Comparison of ENCODE assay signal across 9 mouse cellular contexts in the genomic region with DNA sequence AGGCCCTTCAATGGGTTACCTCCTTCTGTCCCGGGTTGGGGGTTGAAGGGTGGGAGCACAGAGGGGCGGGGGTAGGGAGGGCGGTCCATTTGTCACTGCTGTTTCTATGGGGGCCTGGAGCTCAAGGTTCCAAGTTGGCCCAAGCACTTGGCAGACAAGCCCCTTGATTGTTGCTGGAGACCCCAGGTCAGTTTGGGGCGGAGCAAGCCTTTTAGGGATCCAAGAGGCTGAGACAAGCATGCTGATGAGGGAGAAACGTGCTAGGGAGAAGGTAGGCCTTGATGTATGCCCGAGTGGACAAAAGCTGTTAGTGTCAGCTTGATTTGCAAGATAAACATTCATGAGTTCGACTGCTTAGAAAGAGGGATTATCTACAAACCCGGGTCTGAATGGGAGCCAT. TPM values are rescaled to one million over a fixed set of nuclear protein-coding genes. Genes with fewer than 3 reads are reported as not detected.
DNase-seq lines count a peak whose midpoint lies in the region; ATAC-seq and TF ChIP-seq lines count a peak whose summit lies in the region.
"Had no signal": no experiment of that assay in that cellular context is flagged by ENCODE, and none has a peak within 500 bp of the region (broad histone marks: within the 10 kb centered on the region; RNA-seq: fewer than 3 reads in every experiment).

No protein-coding gene starts in this region.

- no peaks in the 10 kb centered on the region for H3K36me3 ChIP-seq in lung, embryonic 16.5 days (ENCODE audit: control insufficient read depth, insufficient read depth, low read length)
- H3K36me3 ChIP-seq in forebrain, embryonic 15.5 days, result no peaks in the 10 kb centered on the region
- H3K36me3 ChIP-seq in limb, embryonic 13.5 days, result no peaks in the 10 kb centered on the region
- H3K36me3 ChIP-seq in stomach, embryonic 14.5 days (ENCODE audit: control insufficient read depth, insufficient read depth, low read length), result no peaks in the 10 kb centered on the region
- no peaks in the 10 kb centered on the region for H3K36me3 ChIP-seq in heart, adult 2 months (ENCODE audit: control insufficient read depth, insufficient read depth, low read length)

- no peaks in the 10 kb centered on the region for H3K79me2 ChIP-seq in heart, adult 2 months (replicated peaks; ENCODE audit: control insufficient read depth, insufficient read depth, low read length)

- peak overlapping the region; percentile 96 for H3K27ac ChIP-seq in lung, embryonic 16.5 days (ENCODE audit: low read length)
- peak overlapping the region; percentile 99 for H3K27ac ChIP-seq in forebrain, embryonic 15.5 days (replicated peaks)
- H3K27ac ChIP-seq in limb, embryonic 13.5 days, result no peak overlapping the region
- H3K27ac ChIP-seq in stomach, embryonic 14.5 days (ENCODE audit: low read length), result peak overlapping the region; percentile 30; the same call in 1 of the 2 replicates
- H3K27ac ChIP-seq in heart, adult 2 months, result no peak overlapping the region

- intact Hi-C loops in heart, adult 2 months (cut with DNase I), result no loop called here

- peak; percentile 44 for ATAC-seq in lung, embryonic 16.5 days (ENCODE audit: low read depth)
- ATAC-seq in forebrain, embryonic 15.5 days (replicated peaks), result no peak; the same call in 1 of the 2 replicates
- ATAC-seq in limb, embryonic 13.5 days (ENCODE audit: low FRiP score, low read depth), result peak; percentile 30; the same call in 1 of the 2 replicates
- no peak for ATAC-seq in stomach, embryonic 14.5 days (ENCODE audit: insufficient number of reproducible peaks, insufficient read depth, low FRiP score, low read depth)

- peak overlapping the region; percentile 64 for H3K4me2 ChIP-seq in lung, embryonic 16.5 days (ENCODE audit: low read depth, low read length)
- H3K4me2 ChIP-seq in forebrain, embryonic 15.5 days (replicated peaks), result peak overlapping the region; percentile 58
- H3K4me2 ChIP-seq in limb, embryonic 13.5 days (replicated peaks), result peak overlapping the region; percentile 66
- H3K4me2 ChIP-seq in stomach, embryonic 14.5 days (replicated peaks; ENCODE audit: low read depth, low read length), result peak overlapping the region; percentile 15

- peak overlapping the region; percentile 55 for H3K9ac ChIP-seq in lung, embryonic 16.5 days (ENCODE audit: low read length)
- peak overlapping the region; percentile 57; the same call in 1 of the 2 replicates for H3K9ac ChIP-seq in forebrain, embryonic 15.5 days (replicated peaks)
- H3K9ac ChIP-seq in limb, embryonic 13.5 days, result peak overlapping the region; percentile 31; the same call in 1 of the 2 replicates
- no peak overlapping the region for H3K9ac ChIP-seq in stomach, embryonic 14.5 days (replicated peaks; ENCODE audit: low read depth, low read length)
- no peak overlapping the region for H3K9ac ChIP-seq in heart, adult 2 months (ENCODE audit: low read depth, low read length)

- no peaks in the 10 kb centered on the region; the same call in 1 of the 2 replicates for H3K9me3 ChIP-seq in lung, embryonic 16.5 days (ENCODE audit: control insufficient read depth, low read length)
- no peaks in the 10 kb centered on the region for H3K9me3 ChIP-seq in forebrain, embryonic 15.5 days
- H3K9me3 ChIP-seq in limb, embryonic 13.5 days, result no peaks in the 10 kb centered on the region
- H3K9me3 ChIP-seq in stomach, embryonic 14.5 days (ENCODE audit: control insufficient read depth, low read depth, low read length), result no peaks in the 10 kb centered on the region

- no peak for TF ChIP-seq CTCF in heart, adult 2 months (IDR thresholded peaks at IDR 0.05)

- TF ChIP-seq POLR2A in heart, adult 2 months (IDR thresholded peaks at IDR 0.05; ENCODE audit: insufficient read depth, low read depth, low read length), result no peak

- peak overlapping the region; percentile 61; the same call in 1 of the 2 replicates for H3K4me3 ChIP-seq in lung, embryonic 16.5 days (ENCODE audit: low read length)
- H3K4me3 ChIP-seq in forebrain, embryonic 15.5 days, result peak overlapping the region; percentile 44
- peak overlapping the region; percentile 57 for H3K4me3 ChIP-seq in limb, embryonic 13.5 days
- no peak overlapping the region; the same call in 1 of the 2 replicates for H3K4me3 ChIP-seq in stomach, embryonic 14.5 days (ENCODE audit: low read depth, low read length)
- no peak overlapping the region for H3K4me3 ChIP-seq in heart, adult 2 months

- WGBS in lung, embryonic 16.5 days, result 25% methylated on average over 8 of the region's 8 CpGs
- WGBS in forebrain, embryonic 15.5 days, result under 1% methylated on average over 8 of the region's 8 CpGs
- 19% methylated on average over 8 of the region's 8 CpGs for WGBS in limb, embryonic 13.5 days
- WGBS in stomach, embryonic 14.5 days, result 17% methylated on average over 8 of the region's 8 CpGs
- 52% methylated on average over 8 of the region's 8 CpGs for WGBS in heart, adult 2 months

- H3K4me1 ChIP-seq in lung, embryonic 16.5 days (replicated peaks; ENCODE audit: control insufficient read depth, insufficient read depth, low read length), result peaks cover 12% of the 10 kb centered on the region
- peaks cover 24% of the 10 kb centered on the region for H3K4me1 ChIP-seq in forebrain, embryonic 15.5 days
- H3K4me1 ChIP-seq in limb, embryonic 13.5 days, result peaks cover 13% of the 10 kb centered on the region
- H3K4me1 ChIP-seq in stomach, embryonic 14.5 days (ENCODE audit: control insufficient read depth, insufficient read depth, low read length), result peaks cover 13% of the 10 kb centered on the region; the same call in 1 of the 2 replicates
- H3K4me1 ChIP-seq in heart, adult 2 months (ENCODE audit: control insufficient read depth, insufficient read depth, low read length), result no peaks in the 10 kb centered on the region

- no peak for DNase-seq in lung, postnatal 14 days
- DNase-seq in urinary bladder, adult 2 months (ENCODE audit: low spot score), result no peak
- DNase-seq in heart, adult 2 months, result no peak

- TF ChIP-seq EP300 in heart, adult 2 months (IDR thresholded peaks at IDR 0.05; ENCODE audit: insufficient read depth, low read depth, low read length), result no peak

- no peaks in the 10 kb centered on the region for H3K27me3 ChIP-seq in lung, embryonic 16.5 days (ENCODE audit: control insufficient read depth, insufficient read depth, low read depth, low read length)
- no peaks in the 10 kb centered on the region for H3K27me3 ChIP-seq in forebrain, embryonic 15.5 days
- no peaks in the 10 kb centered on the region for H3K27me3 ChIP-seq in limb, embryonic 13.5 days
- no peaks in the 10 kb centered on the region for H3K27me3 ChIP-seq in stomach, embryonic 14.5 days (ENCODE audit: control insufficient read depth, insufficient read depth, low read length)
- H3K27me3 ChIP-seq in heart, adult 2 months (ENCODE audit: control insufficient read depth, insufficient read depth, low read length), result no peaks in the 10 kb centered on the region

RNA-seq across cellular contexts. Expression of a gene that starts 40.9 kb away (rescaled TPM):
- polyA plus RNA-seq in lung, embryonic 16.5 days (2015; fragmentation: Nextera tagmentation; extraction: Ambion mirVana), result 0.34 and 0.82 TPM in 2 replicates
- not detected in 2 replicates for polyA plus RNA-seq in forebrain, embryonic 15.5 days (2015; fragmentation: Nextera tagmentation; extraction: Ambion mirVana)
- polyA plus RNA-seq in limb, embryonic 13.5 days (2015; fragmentation: Nextera tagmentation; extraction: Ambion mirVana), result not detected in 2 replicates
- not detected in 2 replicates for polyA plus RNA-seq in stomach, embryonic 14.5 days (2014; fragmentation: Nextera tagmentation; extraction: Ambion mirVana)
- not detected in 2 replicates for polyA plus RNA-seq in urinary bladder, adult 2 months (2012; rRNA removed)
- not detected for total RNA-seq in heart, adult 2 months (2021)
- polyA plus RNA-seq in heart, adult 2 months (2012; rRNA removed), result not detected in 2 replicates
- total RNA-seq: liver, adult 2 months had no signal
- polyA plus RNA-seq: activated CD4-positive, CD25-positive, alpha-beta regulatory T cell, adult 4 months; liver, adult 2 months had no signal

Comparison
In these comparisons a context has a peak if more than half of its experiments do, and no peak if none do; other contexts are left out.
1. ATAC-seq: peak in lung, embryonic 16.5 days (single experiment) and limb, embryonic 13.5 days (single experiment); none in forebrain, embryonic 15.5 days (single experiment) and stomach, embryonic 14.5 days (single experiment).
2. H3K27ac ChIP-seq: peak in lung, embryonic 16.5 days (single experiment), forebrain, embryonic 15.5 days (single experiment) and stomach, embryonic 14.5 days (single experiment); none in limb, embryonic 13.5 days (single experiment) and heart, adult 2 months (single experiment).
3. H3K4me2 ChIP-seq: peak in every context shown above with its lines; median percentile 66 in limb, embryonic 13.5 days; 64 in lung, embryonic 16.5 days; 58 in forebrain, embryonic 15.5 days; 15 in stomach, embryonic 14.5 days.
4. H3K4me3 ChIP-seq: peak in lung, embryonic 16.5 days (single experiment), forebrain, embryonic 15.5 days (single experiment) and limb, embryonic 13.5 days (single experiment); none in stomach, embryonic 14.5 days (single experiment) and heart, adult 2 months (single experiment).
5. H3K9ac ChIP-seq: peak in lung, embryonic 16.5 days (single experiment), forebrain, embryonic 15.5 days (single experiment) and limb, embryonic 13.5 days (single experiment); none in stomach, embryonic 14.5 days (single experiment) and heart, adult 2 months (single experiment).